Mouse (Mus musculus) 3134 (cell line): ENCODE data around the gene Mink1.
"Not testable (repeated sequence)": the region's sequence is repeated elsewhere in the genome, so short reads cannot be mapped to it uniquely, and the experiment has no call there.

Experiments used
- DNase-seq: peaks from one replicate; pipeline ENCODE4 v3.0.0-alpha.2; 2011; ENCODE audit warnings: low spot score; ENCODE audit not compliant: insufficient read length; ENCODE audit errors: extremely low read depth

Mink1 gene

DNA sequence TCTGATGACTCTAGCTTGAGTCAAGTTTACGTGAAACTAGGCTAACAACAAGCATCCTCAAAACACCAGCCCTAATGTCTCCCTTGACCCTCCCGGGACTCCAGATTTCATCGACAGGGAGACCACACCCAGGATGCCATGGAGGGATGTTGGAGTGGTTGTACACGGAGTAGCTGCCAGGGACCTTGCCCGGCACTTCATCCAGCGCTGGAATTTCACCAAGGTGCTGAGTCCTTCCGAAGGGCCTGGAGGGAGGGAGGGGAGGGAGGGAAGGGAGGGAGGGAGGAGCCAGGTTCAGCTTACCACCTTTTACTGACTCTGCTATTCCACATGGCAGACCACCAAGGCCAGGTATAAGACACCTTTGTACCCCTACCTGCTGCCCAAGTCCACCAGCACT, 8.7 kb upstream of the Mink1 start:
- no peak for DNase-seq

DNA sequence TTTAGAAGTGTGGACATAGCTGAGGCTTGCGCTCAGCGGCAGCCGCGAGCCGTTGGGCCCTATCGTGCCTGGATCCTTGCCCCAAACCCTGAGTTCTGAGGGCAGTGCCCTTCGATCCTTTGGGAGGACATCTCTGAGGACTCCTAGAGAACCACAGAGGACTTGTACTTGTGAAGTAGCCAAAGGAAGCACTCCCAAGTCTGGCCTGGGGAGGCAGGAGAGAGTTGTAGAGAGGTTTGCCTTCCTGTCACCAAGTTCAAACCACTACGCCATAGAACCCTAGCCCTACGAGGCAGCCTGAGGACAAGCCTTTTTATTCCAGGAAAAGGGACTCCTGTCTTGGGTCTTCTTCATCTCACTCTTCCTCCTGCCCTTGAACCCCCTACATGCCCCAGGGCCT, 5.1 kb upstream of the Mink1 start:
- no peak for DNase-seq

DNA sequence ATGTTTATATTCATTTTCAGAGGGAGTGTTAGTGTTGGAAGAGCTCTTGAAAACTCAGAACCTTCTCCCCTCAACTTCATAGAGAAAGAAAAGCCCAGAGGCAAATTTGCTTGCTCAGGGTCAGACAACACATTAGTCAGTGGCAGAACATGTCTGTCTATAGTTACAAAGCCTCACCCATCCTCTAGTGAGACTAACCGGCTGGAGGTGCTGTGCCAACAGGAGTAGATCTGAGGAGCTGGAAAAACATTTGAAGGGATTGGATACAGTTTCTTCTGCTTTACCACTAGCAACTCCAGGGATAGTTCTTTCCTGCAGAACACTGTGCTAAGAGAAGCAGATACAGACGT, 769 bp upstream of the Mink1 start:
- DNase-seq, result no peak

DNA sequence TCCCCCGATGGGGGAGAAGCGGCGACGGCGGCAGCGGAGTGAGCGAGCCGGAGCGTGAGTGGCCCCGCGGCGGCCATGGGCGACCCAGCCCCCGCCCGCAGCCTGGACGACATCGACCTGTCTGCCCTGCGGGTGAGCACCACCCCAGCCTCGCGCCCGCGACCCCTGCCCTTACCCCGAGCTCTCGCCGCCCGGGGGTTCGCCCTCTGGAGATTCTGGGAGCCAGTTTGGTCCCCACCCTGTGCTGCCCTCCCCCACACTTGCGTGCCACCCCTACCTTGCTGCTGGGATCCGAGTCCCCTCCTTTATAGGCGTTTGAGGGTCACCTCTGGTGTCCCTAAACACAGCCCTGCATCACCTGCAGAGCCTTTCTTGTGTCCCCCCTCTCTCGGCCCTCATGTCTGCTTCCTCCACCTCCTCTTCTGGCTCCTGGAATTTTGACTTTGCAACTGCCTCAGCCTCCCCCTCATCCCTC, 351 bp downstream of the Mink1 start:
- DNase-seq, result no peak

DNA sequence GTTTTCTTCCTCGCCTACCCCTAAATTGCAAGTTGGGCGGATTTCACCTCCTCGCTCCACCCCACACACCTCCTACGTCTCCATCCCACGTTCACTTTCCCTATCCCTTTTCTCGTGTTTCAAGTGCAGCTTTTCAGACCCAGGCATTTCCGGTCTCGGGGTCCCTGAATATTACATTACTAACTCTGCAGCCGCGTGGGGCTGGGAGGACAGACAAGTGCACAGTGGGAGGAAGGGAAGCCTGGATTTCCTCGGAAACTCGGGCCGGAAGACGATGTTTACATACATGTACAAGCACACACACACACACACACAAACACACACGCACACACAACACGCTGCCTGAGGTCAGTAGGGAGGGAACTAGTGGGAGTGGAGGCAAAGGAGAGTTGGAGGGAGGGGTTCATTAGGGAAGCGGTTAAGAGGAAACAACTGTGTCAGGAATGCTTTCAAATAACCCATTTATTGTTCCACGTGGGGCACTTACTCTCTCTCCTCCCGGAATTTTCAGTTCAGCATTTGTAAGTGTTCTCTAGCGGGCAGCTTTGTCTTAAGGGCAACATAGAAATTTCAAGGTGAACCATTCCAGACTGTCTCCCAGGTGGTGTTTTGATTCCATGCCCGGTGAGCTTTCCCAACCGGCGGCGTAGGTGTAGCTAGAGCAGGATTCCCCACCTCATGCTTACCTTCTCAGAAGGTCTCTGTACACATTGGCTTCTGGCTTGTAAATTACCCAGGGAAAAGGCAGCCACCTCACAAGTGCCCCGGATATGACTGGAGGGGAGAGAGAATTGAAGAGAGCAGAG, 992 bp downstream of the Mink1 start:
- peak; percentile 56 for DNase-seq

DNA sequence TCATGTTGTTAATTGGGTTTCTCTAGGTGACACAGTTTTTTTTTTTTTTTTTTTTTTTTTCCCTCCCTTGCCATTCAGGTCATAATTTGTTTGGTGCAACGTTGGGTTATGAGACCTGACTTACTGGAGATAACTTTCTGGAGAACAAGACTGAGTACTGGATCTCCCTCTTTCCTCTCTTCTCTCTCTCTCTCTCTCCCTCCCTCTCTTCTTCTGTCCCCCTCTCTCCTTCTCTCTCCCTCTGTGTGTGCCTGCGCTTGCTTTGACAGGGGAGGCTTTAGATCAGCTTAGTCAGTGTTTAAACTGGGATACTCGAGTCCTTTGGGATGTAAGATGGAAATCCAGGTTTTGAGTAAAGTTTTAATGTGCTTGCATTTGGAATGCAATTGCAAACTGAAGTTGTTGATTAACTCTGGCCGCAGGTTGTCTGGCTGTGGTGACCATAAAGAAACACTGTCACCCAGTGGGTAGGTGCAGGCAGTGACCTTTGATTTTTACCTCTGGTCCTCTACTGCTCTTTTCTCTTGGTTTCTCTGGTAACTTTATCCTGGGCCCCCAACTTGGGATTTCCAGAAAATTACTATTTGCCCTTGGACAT, 1.7 kb downstream of the Mink1 start:
- no peak for DNase-seq

DNA sequence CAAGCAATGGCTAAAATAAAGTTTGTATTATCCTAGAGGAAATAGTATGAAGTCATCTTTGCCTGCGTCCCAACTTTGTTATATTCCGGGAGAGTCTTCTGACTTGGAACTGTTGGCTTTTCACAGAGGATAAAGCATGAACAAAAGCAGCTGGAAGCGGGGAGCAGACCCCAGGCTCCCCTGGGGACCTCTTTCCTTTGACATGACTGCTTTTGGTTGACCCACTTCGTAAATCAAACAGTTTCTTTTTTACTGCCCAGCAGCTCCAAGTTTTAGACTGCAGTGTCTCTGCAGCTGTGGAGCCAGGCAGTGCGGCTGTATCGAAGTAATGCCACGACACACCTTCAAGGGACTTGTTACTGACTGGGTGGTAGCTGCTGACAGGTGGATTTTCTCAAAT, 3.9 kb downstream of the Mink1 start:
- DNase-seq, result no peak

DNA sequence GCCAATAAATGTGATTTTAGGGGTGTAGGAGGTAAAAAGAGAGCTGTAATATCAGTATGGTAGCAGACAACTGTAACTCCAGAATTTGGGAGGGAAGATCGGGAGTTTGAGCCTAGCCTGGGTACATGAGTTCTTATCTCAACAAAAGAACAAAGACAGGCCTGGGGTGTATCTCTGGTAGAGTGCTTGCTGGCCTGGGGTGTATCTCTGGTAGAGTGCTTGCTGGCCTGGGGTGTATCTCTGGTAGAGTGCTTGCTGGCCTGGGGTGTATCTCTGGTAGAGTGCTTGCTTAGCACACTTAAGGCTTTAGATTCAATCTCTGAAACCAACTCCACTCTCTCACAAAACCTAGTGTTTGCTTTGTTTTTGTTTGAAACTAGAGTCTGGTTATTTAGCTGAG, 7.9 kb downstream of the Mink1 start:
- DNase-seq, result not testable (repeated sequence)

DNA sequence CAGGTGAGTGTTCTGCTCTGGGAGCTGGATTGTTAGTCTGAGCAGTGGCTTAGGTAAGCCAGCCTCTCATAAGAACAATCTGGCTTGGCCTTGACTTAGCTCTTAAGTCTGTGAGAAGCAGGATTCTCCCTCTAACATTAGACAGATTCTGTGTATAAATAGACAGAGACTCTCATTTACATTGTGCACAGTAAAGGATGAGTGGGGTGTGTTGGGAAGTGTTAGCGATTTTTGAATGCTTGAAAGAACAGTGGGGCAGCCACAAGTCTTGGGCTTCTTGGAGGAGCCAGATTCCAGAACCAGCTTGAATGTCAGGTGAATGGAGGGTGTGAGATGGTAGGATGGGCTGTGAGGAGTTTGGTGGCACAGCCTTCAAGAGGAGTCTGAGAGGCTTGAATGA, 9.0 kb downstream of the Mink1 start:
- DNase-seq, result no peak

DNA sequence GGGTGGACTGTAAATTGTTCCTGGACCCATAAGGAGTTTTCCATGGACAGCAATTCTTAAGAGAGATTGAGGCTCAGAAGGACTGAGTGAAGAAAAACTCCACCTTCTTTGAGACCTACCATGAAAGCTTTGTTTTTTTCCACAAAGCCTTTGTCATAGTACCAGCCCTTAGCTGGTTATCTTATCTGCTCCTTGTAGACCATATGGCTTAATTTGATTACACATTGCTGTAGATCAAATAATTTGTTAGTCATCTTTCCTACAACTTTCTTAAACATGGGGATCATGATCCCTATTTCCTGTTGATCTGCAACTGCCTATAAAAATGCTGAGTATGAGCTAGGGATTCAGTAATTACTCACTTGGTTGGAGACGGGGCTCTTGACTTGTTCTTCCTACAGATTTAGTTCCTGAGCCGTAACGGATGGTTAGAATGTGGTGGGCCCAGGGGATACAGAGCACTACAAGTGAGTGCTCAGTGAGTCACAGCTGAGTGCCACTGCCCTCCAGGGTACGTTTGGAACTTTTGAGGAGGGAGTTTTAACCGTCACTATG, 9.7 kb downstream of the Mink1 start:
- DNase-seq, result no peak

DNA sequence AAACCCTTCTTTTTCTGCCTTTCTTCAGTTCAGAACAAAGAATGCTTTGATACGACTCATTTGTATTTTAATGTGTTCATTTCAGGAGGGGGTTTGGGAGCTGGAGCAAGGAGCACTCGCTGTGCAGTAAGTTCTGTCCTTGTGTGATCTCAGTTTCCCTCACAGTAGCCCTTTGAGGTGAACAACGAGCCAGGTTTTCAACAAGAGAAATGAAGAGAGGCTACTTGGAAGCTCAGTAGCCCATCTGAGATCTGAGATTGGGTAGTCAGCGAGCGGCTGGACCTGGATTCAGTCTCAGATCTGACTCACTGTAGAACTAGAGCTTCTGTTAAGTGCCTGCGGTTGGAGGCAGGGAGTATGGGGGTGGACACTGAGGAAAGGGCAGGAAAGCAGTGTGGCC, 11.2 kb downstream of the Mink1 start:
- DNase-seq, result peak; percentile 62

DNA sequence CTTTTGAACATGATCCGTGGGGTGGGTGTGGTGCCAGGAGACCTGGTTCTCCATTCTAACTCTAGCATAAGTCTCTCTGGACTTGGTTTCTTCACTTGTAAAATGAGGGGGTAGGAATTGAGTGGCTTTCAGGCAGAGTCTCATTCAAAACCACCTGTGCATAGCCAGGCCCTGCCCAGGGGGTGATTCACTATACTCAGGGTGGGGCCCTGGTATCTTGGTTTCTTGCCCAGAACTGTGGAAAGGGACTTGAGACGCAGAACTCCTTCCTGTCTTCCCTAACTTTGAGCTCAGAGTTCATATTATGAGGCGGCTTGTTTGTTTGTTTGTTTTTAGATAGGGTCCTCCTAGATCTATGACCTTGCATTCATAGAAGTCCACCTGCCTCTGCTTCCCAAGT, 14.5 kb downstream of the Mink1 start:
- peak; percentile 49 for DNase-seq

DNA sequence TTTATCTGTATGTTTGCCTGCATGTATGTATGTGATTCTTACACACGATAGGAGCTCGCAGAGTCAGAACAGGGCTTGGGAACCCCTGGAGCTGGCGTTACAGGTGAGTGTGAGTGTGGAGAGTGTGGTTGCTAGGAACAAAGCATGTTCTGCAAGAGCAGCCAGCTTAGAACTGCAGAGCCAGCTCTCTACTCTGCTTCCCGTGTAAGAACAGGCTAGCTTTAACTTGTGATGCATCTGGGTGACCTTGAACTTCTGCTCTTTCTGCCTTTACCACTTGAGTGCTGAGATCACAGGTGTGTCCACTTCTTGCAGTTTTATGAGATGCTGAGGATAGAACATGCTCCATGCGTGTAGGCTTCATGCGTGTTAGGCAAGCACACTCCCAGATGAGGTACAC, 16.3 kb downstream of the Mink1 start:
- no peak for DNase-seq

DNA sequence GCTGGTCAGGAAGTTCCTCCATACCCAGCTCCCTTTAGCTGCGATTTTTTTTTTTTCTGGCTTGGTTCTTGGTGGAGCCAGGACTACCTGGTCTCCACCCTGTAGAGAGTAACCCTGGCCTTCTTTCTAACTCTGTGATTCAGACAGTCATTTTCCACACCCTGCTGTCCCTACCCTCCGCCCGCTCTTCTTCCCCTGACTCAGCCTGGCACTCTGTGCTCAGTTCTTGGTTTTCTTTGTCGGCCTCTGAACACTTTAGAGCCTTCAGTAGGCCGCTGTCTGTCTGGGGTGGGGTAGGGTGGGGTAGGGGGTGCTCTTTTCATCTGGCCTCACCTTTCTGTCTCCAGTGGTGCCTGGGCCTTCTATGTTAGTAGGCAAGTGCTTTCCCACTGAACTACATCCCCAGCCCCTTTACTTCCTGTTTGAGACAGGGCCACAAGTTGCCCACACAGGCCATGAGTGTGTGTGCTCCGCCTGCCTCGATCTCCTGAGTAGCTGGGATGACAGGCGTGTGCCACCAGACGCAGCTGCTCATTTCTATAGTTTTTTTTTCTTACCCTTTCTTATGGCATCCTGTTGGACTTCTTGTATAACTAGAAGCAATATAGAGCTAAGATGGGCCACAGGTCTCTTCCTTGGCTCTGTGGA, 17.2 kb downstream of the Mink1 start:
- peak; percentile 64 for DNase-seq

DNA sequence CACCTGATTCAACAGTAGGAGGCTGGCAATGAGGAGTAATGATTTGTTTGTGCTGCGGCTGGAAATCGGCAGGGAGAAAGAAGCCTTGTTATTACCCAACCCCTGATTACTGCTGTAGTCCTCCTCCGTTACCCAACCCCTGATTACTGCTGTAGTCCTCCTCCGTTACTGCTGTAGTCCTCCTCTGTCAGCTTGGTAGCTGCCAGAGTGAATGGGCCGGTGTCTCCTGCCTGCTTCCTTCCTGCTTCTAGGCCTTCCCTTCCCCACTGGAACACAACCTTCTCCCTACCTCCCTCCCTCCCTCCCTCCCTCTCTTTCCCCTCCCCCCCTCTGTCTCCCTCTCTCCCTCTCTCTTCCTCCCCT, 17.7 kb downstream of the Mink1 start:
- peak; percentile 34 for DNase-seq

DNA sequence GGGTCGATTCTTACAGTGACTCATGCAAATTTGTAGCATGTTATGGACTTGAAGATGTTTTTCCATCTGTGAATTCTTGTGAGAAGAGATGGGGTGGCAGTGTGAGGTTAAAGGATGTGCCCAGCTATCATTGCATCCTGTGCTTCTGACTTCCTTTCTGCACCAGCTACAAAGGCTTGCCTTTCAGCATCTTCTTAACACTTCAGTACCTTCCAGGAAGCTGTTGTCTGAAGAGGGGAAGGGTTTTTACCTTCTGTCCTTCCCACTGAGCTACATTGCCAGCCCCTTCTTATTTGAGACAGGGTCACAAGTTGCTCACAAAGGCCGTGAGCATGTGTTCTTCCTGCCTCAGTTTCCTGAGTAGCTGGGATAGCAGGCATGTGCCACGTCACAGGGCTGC, 18.2 kb downstream of the Mink1 start:
- DNase-seq, result no peak

DNA sequence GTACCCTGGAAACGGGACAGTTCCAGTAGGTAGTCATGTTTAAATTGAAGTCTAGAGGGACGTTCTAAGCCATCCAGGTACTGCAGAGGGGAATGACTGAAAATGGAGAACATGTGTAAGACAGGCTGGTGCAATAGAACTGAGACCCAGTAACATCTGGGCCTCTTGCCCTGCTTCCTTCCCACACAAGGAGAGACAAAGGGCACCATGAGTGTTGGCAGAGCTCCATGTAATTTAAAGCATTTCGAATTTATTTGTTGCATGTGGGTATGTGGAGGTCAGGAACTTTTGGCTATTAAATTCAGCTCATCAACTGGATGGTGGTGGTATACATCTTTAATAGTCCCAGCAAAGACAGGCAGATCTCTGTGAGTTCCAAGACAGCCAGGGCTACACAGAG, 19.5 kb downstream of the Mink1 start:
- no peak for DNase-seq

DNA sequence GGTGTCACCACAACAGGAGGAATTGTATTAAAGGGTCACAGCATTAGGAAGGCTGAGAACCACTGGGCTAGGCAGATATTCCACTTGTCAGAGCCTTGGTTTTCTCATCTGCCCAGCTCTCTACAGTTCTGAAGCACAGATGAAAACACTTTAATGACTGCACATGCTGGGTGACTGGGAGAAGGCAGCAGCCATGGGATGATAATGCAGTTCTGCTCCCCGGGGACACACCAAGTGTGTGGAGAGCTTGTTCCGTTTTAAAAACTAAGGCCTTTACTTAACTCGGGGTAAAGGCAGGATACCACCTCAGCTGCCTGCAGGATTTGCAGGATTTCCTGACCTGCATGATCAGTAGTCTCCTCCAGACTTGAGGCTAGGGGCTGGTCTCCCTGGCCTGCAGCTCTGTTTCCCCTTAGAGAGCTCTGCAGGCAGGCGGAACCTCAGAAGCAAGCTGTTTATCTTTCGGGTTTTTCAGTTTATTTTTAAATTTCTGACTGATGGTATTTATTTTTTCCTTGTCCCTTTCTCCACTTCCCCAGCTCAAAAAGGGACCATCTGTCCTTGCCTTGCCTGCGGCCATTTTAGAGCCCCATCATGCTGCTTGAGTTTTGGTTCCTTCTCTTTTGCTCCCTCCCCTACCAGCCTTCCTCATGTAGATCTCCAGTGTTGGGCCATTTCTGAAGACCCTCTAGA, 20.5 kb downstream of the Mink1 start:
- no peak for DNase-seq

DNA sequence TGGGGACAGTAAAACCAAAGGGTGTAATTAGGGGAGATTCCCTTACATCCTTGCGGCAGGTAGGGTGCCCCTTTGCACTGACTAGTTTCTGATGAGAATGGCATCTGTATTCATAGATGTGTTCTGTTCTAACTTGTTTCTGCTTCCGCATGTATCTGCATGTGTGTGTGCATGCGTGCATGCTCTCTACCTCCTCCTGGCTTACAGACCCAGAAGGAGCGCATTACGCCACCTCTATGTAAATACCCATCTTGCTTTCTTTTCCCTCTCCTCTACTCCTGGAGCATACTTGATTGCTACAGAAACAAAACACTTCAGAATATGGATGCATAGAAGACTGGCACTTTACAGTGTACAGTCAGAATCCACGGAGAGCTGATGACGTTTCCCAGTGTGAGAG, 21.1 kb downstream of the Mink1 start:
- no peak for DNase-seq

DNA sequence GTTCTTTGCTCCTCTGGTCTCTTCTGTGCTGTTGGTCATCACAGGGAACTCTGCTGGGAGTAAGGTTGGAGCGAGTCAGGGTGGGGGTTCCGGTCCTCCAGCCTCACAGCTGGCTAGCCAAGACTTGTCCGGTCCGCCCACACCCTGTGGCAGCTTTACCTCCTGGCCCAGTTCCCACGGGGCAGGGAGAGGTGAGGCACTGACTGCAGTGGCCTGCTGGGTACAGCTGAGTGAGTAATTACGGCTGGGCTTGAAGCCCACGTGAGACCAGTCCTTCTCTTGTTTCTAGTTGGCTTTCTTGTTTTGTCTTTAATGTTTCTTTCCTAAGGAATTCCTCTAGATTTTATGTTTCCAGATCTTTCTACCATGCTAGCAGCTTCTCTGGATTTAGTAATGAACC, 22.8 kb downstream of the Mink1 start:
- DNase-seq, result peak; percentile 83

DNA sequence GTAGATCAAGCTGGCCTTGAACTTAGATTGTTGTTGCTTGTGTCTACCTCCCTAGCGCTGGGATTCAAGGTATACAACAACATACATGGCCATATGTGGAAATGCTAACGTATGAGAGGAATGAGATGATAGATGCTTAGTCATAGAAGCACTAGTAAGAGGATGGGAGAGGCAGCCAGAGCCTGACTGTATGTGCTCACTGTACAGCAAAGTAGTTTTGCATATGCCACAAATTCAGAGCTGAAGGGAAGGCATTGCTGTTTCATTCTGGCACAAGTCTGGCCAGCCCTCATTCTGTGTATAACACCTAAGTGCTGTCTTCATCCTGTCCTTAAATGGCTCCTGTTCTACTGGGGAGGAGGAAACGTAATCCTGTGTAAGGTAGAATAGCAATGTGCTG, 23.6 kb downstream of the Mink1 start:
- DNase-seq, result no peak
